Mouse (Mus musculus) kidney, embryonic 14.5 days (tissue): ENCODE data around the gene Fate1. TPM values are rescaled to one million over a fixed set of nuclear protein-coding genes. Genes with fewer than 3 reads are reported as not detected.

ENCODE experiments used
- ATAC-seq: fragments of 200-750 bp; cut with Nextera tagmentation; 2 replicates; pipeline ENCODE4 v1.8.0; 2017; ENCODE audit warnings: moderate number of reproducible peaks, mild to moderate bottlenecking, moderate TSS enrichment, moderate library complexity; ENCODE audit not compliant: low FRiP score, low TSS enrichment
- H3K27ac ChIP-seq: fragments of 300-500 bp; sonication (generic); 2 replicates; pipeline ENCODE4 v1.5.1; 2014; ENCODE audit warnings: low read depth, mild to moderate bottlenecking, low read length, moderate library complexity, mixed read lengths
- H3K27me3 ChIP-seq: fragments of 300-500 bp; sonication (generic); 2 replicates; pipeline ENCODE4 v1.6.1; 2014; ENCODE audit warnings: mild to moderate bottlenecking, low read length; ENCODE audit not compliant: control insufficient read depth, insufficient read depth
- H3K36me3 ChIP-seq: fragments of 300-500 bp; sonication (generic); 2 replicates; pipeline ENCODE4 v1.6.1; 2014; ENCODE audit warnings: low read length, mixed read lengths; ENCODE audit not compliant: control insufficient read depth, insufficient read depth
- H3K4me1 ChIP-seq: fragments of 300-500 bp; sonication (generic); 2 replicates; pipeline ENCODE4 v1.6.1; 2014; ENCODE audit warnings: low read length, mixed read lengths; ENCODE audit not compliant: control insufficient read depth, insufficient read depth
- H3K4me2 ChIP-seq: fragments of 300-500 bp; sonication (generic); replicated peaks from 2 replicates; pipeline ENCODE4 v1.6.1; 2014; ENCODE audit warnings: low read depth, mild to moderate bottlenecking, low read length
- H3K4me3 ChIP-seq: fragments of 300-500 bp; sonication (generic); 2 replicates; pipeline ENCODE4 v1.5.1; 2014; ENCODE audit warnings: mild to moderate bottlenecking, low read length
- H3K9ac ChIP-seq: fragments of 300-500 bp; sonication (generic); 2 replicates; pipeline ENCODE4 v1.6.1; 2014; ENCODE audit warnings: low read depth, mild to moderate bottlenecking, low read length, moderate library complexity
- H3K9me3 ChIP-seq: fragments of 300-500 bp; sonication (generic); 2 replicates; pipeline ENCODE4 v1.6.1; 2016; ENCODE audit warnings: low read length; ENCODE audit not compliant: control insufficient read depth
- WGBS: fragments of 180-500 bp; shearing (Covaris S2); extraction: QIAGEN DNeasy Blood & Tissue Kit; methylation state at CpG from one replicate; pipeline ENCODE4 v1.1.7; 2014; 5-methylcytosine and 5-hydroxymethylcytosine counted together
- polyA plus RNA-seq: library from polyadenylated mRNA; unstranded; fragments of >200 nt; fragmentation: Nextera tagmentation; extraction: Ambion mirVana; gene quantifications from 2 replicates; pipeline ENCODE4 v1.2.1, GENCODE M21; 2014

Fate1 gene
- polyA plus RNA-seq, 1 experiment from 2014 or later = not detected

GRCm38 (mm10) chrX:72022750-72023398, 50.1 kb downstream of the Fate1 start:
- Histone ChIP-seq H3K27me3 (no peaks in the 10 kb centered on the region), H3K36me3 (no peaks in the 10 kb centered on the region), H3K27ac (no peak overlapping the region), H3K9me3 (no peaks in the 10 kb centered on the region), H3K4me1 (no peaks in the 10 kb centered on the region), H3K9ac (no peak overlapping the region), H3K4me3 (no peak overlapping the region), H3K4me2 (no peak overlapping the region)
- 44% methylated on average over 10 of the region's 10 CpGs for WGBS
- ATAC-seq = no peak

- WGBS = 84% methylated on average over 3 of the region's 3 CpGs
- no peaks in the 10 kb centered on the region for H3K27me3 ChIP-seq
- no peak overlapping the region for H3K4me3 ChIP-seq
- ATAC-seq = no peak
- no peak overlapping the region for H3K9ac ChIP-seq
- no peak overlapping the region for H3K27ac ChIP-seq
- H3K4me1 ChIP-seq = no peaks in the 10 kb centered on the region
- no peaks in the 10 kb centered on the region for H3K36me3 ChIP-seq
- no peaks in the 10 kb centered on the region for H3K9me3 ChIP-seq
- no peak overlapping the region for H3K4me2 ChIP-seq
These were observed 50.8 kb downstream of the Fate1 start for GRCm38 (mm10) chrX:72023542-72023941.

Other genes starting within 250 kb of the Fate1 start
- 38.8 and 39.6 TPM in 2 replicates for gene Vma21, start 157.1 kb upstream of the Fate1 start, polyA plus RNA-seq
- gene Gm1141, start 52.0 kb upstream of the Fate1 start, polyA plus RNA-seq = 0.18 and 0.40 TPM in 2 replicates
- gene Prrg3, start 10.4 kb upstream of the Fate1 start, polyA plus RNA-seq = 4.2 and 9.7 TPM in 2 replicates
- gene Cnga2, start 18.9 kb downstream of the Fate1 start, polyA plus RNA-seq = 0.08 and 0.09 TPM in 2 replicates
- gene Magea4, start 249.0 kb downstream of the Fate1 start, polyA plus RNA-seq = not detected in 2 replicates